Mouse (Mus musculus) ES-E14 (cell line): ENCODE data around the gene Idi2.
"Not testable (repeated sequence)": the region's sequence is repeated elsewhere in the genome, so short reads cannot be mapped to it uniquely, and the experiment has no call there.

Experiments used
- HCFC1 ChIP-seq: IDR thresholded peaks from 2 replicates; pipeline ENCODE4 v1.6.1; 2012; ENCODE audit warnings: low read length, inconsistent platforms, borderline replicate concordance; ENCODE audit not compliant: insufficient read depth
- ZC3H11A ChIP-seq: IDR thresholded peaks from 2 replicates; pipeline ENCODE4 v1.6.1; 2012; ENCODE audit warnings: low read depth, mild to moderate bottlenecking, inconsistent platforms, low read length, borderline replicate concordance

GRCm38 (mm10) chr13:8961128-8961888 lies 8.6 kb downstream of the Idi2 start:
- not testable (repeated sequence) for TF ChIP-seq ZC3H11A, HCFC1
